Mouse (Mus musculus): ENCODE measurements around the gene Faim. TPM values are rescaled to one million over a fixed set of nuclear protein-coding genes. Genes with fewer than 3 reads are reported as not detected.

The Faim gene
- total and polyA plus RNA-seq, 3 experiments, result 30.7 to 53.6 TPM; not detected in 1

GRCm38 (mm10) chr9:98955103-98955715 lies 31.0 kb upstream of the Faim start, which contains the start of gene Foxl2:
Gene Foxl2, plus strand, starts transcription at chr9:98955288.
- Histone ChIP-seq H3K9ac (ENCODE audit: control insufficient read depth, low read depth, low read length, poor library complexity, severe bottlenecking) (no peak within 1 kb of the TSS), H3K36me3 (ENCODE audit: control insufficient read depth in 1 of 2, insufficient read depth in 2 of 2, low read length in 2 of 2) (no peaks in the 10 kb centered on the region), H3K27ac (ENCODE audit: control insufficient read depth, low read depth, low read length) (no peak within 1 kb of the TSS), H3K79me2 (ENCODE audit: control insufficient read depth, insufficient read depth, low read length, poor library complexity) (no peaks in the 10 kb centered on the region), H3K27me3 (ENCODE audit: control insufficient read depth in 1 of 2, insufficient read depth in 2 of 2, low read length in 2 of 2) (no peaks in the 10 kb centered on the region), H3K9me3 (replicated peaks; ENCODE audit: insufficient read depth, low read length) (no peaks in the 10 kb centered on the region), H3K4me1 (ENCODE audit: control insufficient read depth in 1 of 2, insufficient read depth in 2 of 2, low read length in 2 of 2) (no peaks in the 10 kb centered on the region), H3K4me3 (ENCODE audit: control insufficient read depth in 1 of 2, insufficient read depth in 1 of 2, low read depth in 2 of 2, low read length in 2 of 2) (no peak within 1 kb of the TSS)
- TF ChIP-seq ZMIZ1 (IDR thresholded peaks at IDR 0.05; ENCODE audit: low read depth, low read length), result no peak
- no peak for TF ChIP-seq TCF12 (IDR thresholded peaks at IDR 0.05; ENCODE audit: low read depth, low read length)
- no peak for TF ChIP-seq JUND (IDR thresholded peaks at IDR 0.05; ENCODE audit: low read depth, low read length)
- no peak for TF ChIP-seq USF2 (IDR thresholded peaks at IDR 0.05; ENCODE audit: borderline replicate concordance in 1 of 2, insufficient read depth in 1 of 2, low read depth in 1 of 2, low read length in 2 of 2)
- no peak for TF ChIP-seq E2F4 (IDR thresholded peaks at IDR 0.05; ENCODE audit: borderline replicate concordance, low read depth, low read length)
- no peak for TF ChIP-seq MYB (IDR thresholded peaks at IDR 0.05; ENCODE audit: low read depth, low read length)
- no peak for TF ChIP-seq TBP (IDR thresholded peaks at IDR 0.05; ENCODE audit: low read depth, low read length)
- no peak for TF ChIP-seq ETS1 (IDR thresholded peaks at IDR 0.05; ENCODE audit: low read depth, low read length)
- no peak for TF ChIP-seq POLR2AphosphoS5 (IDR thresholded peaks at IDR 0.05; ENCODE audit: borderline replicate concordance, low read depth, low read length)
- no peak for TF ChIP-seq GATA1 (IDR thresholded peaks at IDR 0.05; ENCODE audit: low read depth, low read length)
- no peak for TF ChIP-seq MAZ (IDR thresholded peaks at IDR 0.05; ENCODE audit: low read depth, low read length)
- no peak for TF ChIP-seq ZC3H11A (IDR thresholded peaks at IDR 0.05; ENCODE audit: low read depth, low read length)
- TF ChIP-seq NRF1 (IDR thresholded peaks at IDR 0.05; ENCODE audit: insufficient read depth, low read depth, low read length, poor library complexity, severe bottlenecking), result no peak
- no peak for TF ChIP-seq SIN3A (IDR thresholded peaks at IDR 0.05; ENCODE audit: low read length)
- no peak for TF ChIP-seq HCFC1 (IDR thresholded peaks at IDR 0.05; ENCODE audit: low read depth, low read length)
- no peak for TF ChIP-seq MAX (IDR thresholded peaks at IDR 0.05; ENCODE audit: low read length)
- no peak for TF ChIP-seq RCOR1 (IDR thresholded peaks at IDR 0.05; ENCODE audit: low read depth, low read length)
- TF ChIP-seq RAD21 (IDR thresholded peaks at IDR 0.05; ENCODE audit: low read depth, low read length), result no peak
- no peak for TF ChIP-seq USF1 (IDR thresholded peaks at IDR 0.05; ENCODE audit: low read depth, low read length)
- TF ChIP-seq MAFK (IDR thresholded peaks at IDR 0.05; ENCODE audit: borderline replicate concordance, low read depth, low read length), result no peak
- no peak for DNase-seq (ENCODE audit: low read depth, low spot score)
